ENCODE assay signal across 19 mouse cellular contexts in genomic region chr11:72349652-72350051, GRCm38 (mm10). TPM values are rescaled to one million over a fixed set of nuclear protein-coding genes. Genes with fewer than 3 reads are reported as not detected.
"Had no signal": no experiment of that assay in that cellular context is flagged by ENCODE, and none has a peak within 500 bp of the region (broad histone marks: within the 10 kb centered on the region; RNA-seq: fewer than 3 reads in every experiment).

No protein-coding gene starts in this region.

- H3K4me1 ChIP-seq: hindbrain, embryonic 15.5 days; kidney, embryonic 15.5 days; liver, embryonic 12.5 days; midbrain, embryonic 12.5 days; neural tube, embryonic 15.5 days had no signal

- ATAC-seq: liver, embryonic 12.5 days; lung, postnatal 0 days; midbrain, embryonic 16.5 days had no signal

- H3K36me3 ChIP-seq: hindbrain, embryonic 15.5 days; kidney, embryonic 15.5 days; limb, embryonic 15.5 days; liver, embryonic 12.5 days; midbrain, embryonic 12.5 days; neural tube, embryonic 15.5 days had no signal

- DNase-seq: kidney, postnatal 4 days; thymus, adult 18-20 months; thymus, postnatal 14 days had no signal

- H3K4me2 ChIP-seq: hindbrain, embryonic 15.5 days; kidney, embryonic 15.5 days; limb, embryonic 15.5 days; liver, embryonic 12.5 days; midbrain, embryonic 12.5 days; neural tube, embryonic 15.5 days had no signal

- H3K27ac ChIP-seq: hindbrain, embryonic 15.5 days; kidney, embryonic 15.5 days; limb, embryonic 15.5 days; liver, embryonic 12.5 days; midbrain, embryonic 12.5 days; neural tube, embryonic 15.5 days had no signal

- H3K9ac ChIP-seq: hindbrain, embryonic 15.5 days; kidney, embryonic 15.5 days; limb, embryonic 15.5 days; liver, embryonic 12.5 days; midbrain, embryonic 12.5 days; neural tube, embryonic 15.5 days had no signal

- H3K4me3 ChIP-seq: hindbrain, embryonic 15.5 days; kidney, embryonic 15.5 days; limb, embryonic 15.5 days; liver, embryonic 12.5 days; midbrain, embryonic 12.5 days; neural tube, embryonic 15.5 days had no signal

- H3K9me3 ChIP-seq: hindbrain, embryonic 15.5 days; kidney, embryonic 15.5 days; limb, embryonic 15.5 days; liver, embryonic 12.5 days; midbrain, embryonic 12.5 days; neural tube, embryonic 15.5 days had no signal

- H3K27me3 ChIP-seq: hindbrain, embryonic 15.5 days; kidney, embryonic 15.5 days; limb, embryonic 15.5 days; liver, embryonic 12.5 days; midbrain, embryonic 12.5 days; neural tube, embryonic 15.5 days had no signal

RNA-seq across cellular contexts. Expression of gene Tekt1, which starts 12.6 kb away (rescaled TPM):
- total RNA-seq: megakaryocyte-erythroid progenitor cell, adult 5-6 weeks had no signal
- polyA plus RNA-seq: liver, embryonic 16.5 days; small intestine, adult 2 months had no signal

RNA-seq across cellular contexts. Expression of gene Fbxo39, which starts 35.4 kb away (rescaled TPM):
- total RNA-seq: layer of hippocampus, postnatal 25 days; left cerebral cortex, adult 8-10 months; left cerebral cortex, postnatal 25 days; megakaryocyte-erythroid progenitor cell, adult 5-6 weeks had no signal
- polyA plus RNA-seq: hindbrain, embryonic 15.5 days; kidney, embryonic 15.5 days; limb, embryonic 11.5 days; limb, embryonic 15.5 days; liver, embryonic 12.5 days; liver, embryonic 16.5 days; lung, postnatal 0 days; midbrain, embryonic 12.5 days; midbrain, embryonic 16.5 days; neural tube, embryonic 11.5 days; neural tube, embryonic 15.5 days; small intestine, adult 2 months had no signal
